Comparison of ENCODE assay signal across 10 mouse cellular contexts in the genomic region with DNA sequence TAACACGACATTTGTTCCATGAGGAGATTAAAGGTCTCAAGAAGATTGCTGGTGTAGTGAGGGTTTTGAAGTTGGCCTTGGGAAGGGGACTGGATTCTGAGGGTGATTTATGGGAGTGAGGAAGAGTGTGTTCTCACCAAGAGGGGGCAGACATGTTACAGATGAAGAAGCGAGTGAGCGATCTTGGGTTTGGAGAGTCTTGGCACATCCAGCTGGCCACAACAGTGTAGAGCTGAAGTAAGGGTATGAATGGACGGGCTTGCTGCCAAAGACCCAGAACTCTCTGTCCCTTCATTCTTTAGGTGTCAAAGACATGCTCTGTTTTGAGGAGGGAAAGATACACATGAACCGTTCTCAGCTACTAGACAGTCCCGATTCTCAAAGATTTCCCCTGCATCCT. TPM values are rescaled to one million over a fixed set of nuclear protein-coding genes. Genes with fewer than 3 reads are reported as not detected.
DNase-seq lines count a peak whose midpoint lies in the region; TF ChIP-seq lines count a peak whose summit lies in the region.
"Had no signal": no experiment of that assay in that cellular context is flagged by ENCODE, and none has a peak within 500 bp of the region (broad histone marks: within the 10 kb centered on the region; RNA-seq: fewer than 3 reads in every experiment).

No protein-coding gene starts in this region.

- DNase-seq in cerebellum, adult 11-12 months, result peak; percentile 47
- DNase-seq in cerebellum, adult 11 months, result no peak
- DNase-seq in 3T3-L1 (ENCODE audit: low read depth, low spot score), result peak; percentile 80
- DNase-seq in heart, postnatal 10 days, result peak; percentile 76 to 83
- peak; percentile 48 for DNase-seq in left cerebral cortex, adult 11 months (ENCODE audit: low spot score)
- peak; percentile 57 to 68 for DNase-seq in right cerebral cortex, adult 2 months (ENCODE audit: low spot score in 2 of 2)
- no peak for DNase-seq in spleen, postnatal 10 days (ENCODE audit: low spot score in 2 of 2)

- peak; percentile 64 for TF ChIP-seq CTCF in cortical plate, adult 2 months (IDR thresholded peaks at IDR 0.05; ENCODE audit: extremely low read depth, insufficient read depth, low read length)

- TF ChIP-seq POLR2A in cortical plate, adult 2 months (IDR thresholded peaks at IDR 0.05; ENCODE audit: extremely low read depth, insufficient read depth, low read length), result no peak

- intact Hi-C loops in heart, postnatal 10 days (cut with DNase I), result loop anchor here (2.0 to 5.0 kb wide), 4 partner anchors 86 to 126 kb away; a partner anchor contains a TSS

- H3K27ac ChIP-seq in cortical plate, adult 2 months (ENCODE audit: insufficient read depth, low read length), result no peak overlapping the region

- H3K4me1 ChIP-seq in cortical plate, adult 2 months (ENCODE audit: control insufficient read depth, insufficient read depth, low read length), result no peaks in the 10 kb centered on the region

- no peak overlapping the region for H3K4me3 ChIP-seq in cortical plate, adult 2 months (ENCODE audit: insufficient read depth, low read length)

RNA-seq across cellular contexts. Expression of a gene that starts 34.2 kb away (rescaled TPM):
- polyA plus RNA-seq in cortical plate, adult 2 months (2012; rRNA removed), result not detected in 2 replicates
- total RNA-seq in heart, postnatal 10 days (2021), result not detected
- polyA plus RNA-seq: embryonic facial prominence, embryonic 11.5 days; liver, embryonic 16.5 days had no signal

Comparison
In these comparisons a context has a peak if more than half of its experiments do, and no peak if none do; other contexts are left out.
1. DNase-seq: peak in cerebellum, adult 11-12 months (single experiment), 3T3-L1 (single experiment), heart, postnatal 10 days (2 of 2), left cerebral cortex, adult 11 months (single experiment) and right cerebral cortex, adult 2 months (2 of 2); none in cerebellum, adult 11 months (single experiment) and spleen, postnatal 10 days (0 of 2).